Mouse (Mus musculus) lung, adult 18-20 months (tissue): ENCODE data around the gene Arntl2.

ENCODE experiments used
- DNase-seq, 2 experiments: peaks; one replicate each; pipeline ENCODE4 v3.0.0; 2022; ENCODE audit warnings: mixed read lengths in 2 of 2

Gene Arntl2

GRCm38 (mm10) chr6:146781566-146781965 is 14.3 kb upstream of the Arntl2 start:
- DNase-seq = no peak

- no peak for DNase-seq
Measured at GRCm38 (mm10) chr6:146793527-146793926, 2.3 kb upstream of the Arntl2 start.

- DNase-seq = no peak
Measured at GRCm38 (mm10) chr6:146795166-146795923, 510 bp upstream of the Arntl2 start.

- no peak for DNase-seq
Measured at GRCm38 (mm10) chr6:146797446-146797845, 1.6 kb downstream of the Arntl2 start.

- no peak for DNase-seq
Measured at GRCm38 (mm10) chr6:146809991-146810390, 14.1 kb downstream of the Arntl2 start.

GRCm38 (mm10) chr6:146813007-146813406 is 17.2 kb downstream of the Arntl2 start:
- DNase-seq = no peak

- no peak for DNase-seq
Measured at GRCm38 (mm10) chr6:146820177-146820965, 24.5 kb downstream of the Arntl2 start.

GRCm38 (mm10) chr6:146821958-146822357 is 26.1 kb downstream of the Arntl2 start:
- peak; percentile 33 to 53 for DNase-seq

- DNase-seq = peak; percentile 26 to 54
Measured at GRCm38 (mm10) chr6:146824727-146825486, 29.1 kb downstream of the Arntl2 start.

- DNase-seq = no peak
Measured at GRCm38 (mm10) chr6:146825487-146825773, 29.6 kb downstream of the Arntl2 start.

GRCm38 (mm10) chr6:146831320-146831719 is 35.5 kb downstream of the Arntl2 start:
- no peak for DNase-seq

GRCm38 (mm10) chr6:146833485-146834314 is 37.8 kb downstream of the Arntl2 start:
- DNase-seq = peak; percentile 44 to 54

GRCm38 (mm10) chr6:146834342-146834741 is 38.5 kb downstream of the Arntl2 start:
- no peak for DNase-seq

- DNase-seq = peak in 1 of 2 experiments; percentile 34
Measured at GRCm38 (mm10) chr6:146835784-146836183, 39.9 kb downstream of the Arntl2 start.

GRCm38 (mm10) chr6:146837316-146837715 is 41.5 kb downstream of the Arntl2 start:
- DNase-seq = no peak

GRCm38 (mm10) chr6:146838366-146838765 is 42.5 kb downstream of the Arntl2 start:
- no peak for DNase-seq

GRCm38 (mm10) chr6:146838863-146839262 is 43.0 kb downstream of the Arntl2 start:
- no peak for DNase-seq

GRCm38 (mm10) chr6:146844867-146845266 is 49.0 kb downstream of the Arntl2 start:
- no peak for DNase-seq

GRCm38 (mm10) chr6:146845347-146845746 is 49.5 kb downstream of the Arntl2 start:
- DNase-seq = no peak

- peak in 1 of 2 experiments; percentile 24 for DNase-seq
Measured at GRCm38 (mm10) chr6:146845961-146846750, 50.3 kb downstream of the Arntl2 start.

GRCm38 (mm10) chr6:146847402-146847801 is 51.5 kb downstream of the Arntl2 start:
- DNase-seq = no peak

- DNase-seq = no peak
Measured at GRCm38 (mm10) chr6:146848281-146848680, 52.4 kb downstream of the Arntl2 start.
